Mouse (Mus musculus): ENCODE results near the gene Midn. TPM values are rescaled to one million over a fixed set of nuclear protein-coding genes. Genes with fewer than 3 reads are reported as not detected.

Midn gene
- polyA plus RNA-seq, 1 experiment from 2014 or later, result 18.6 TPM

GRCm38 (mm10) chr10:80141243-80141642 is 6.8 kb upstream of the Midn start:
- peak overlapping the region; percentile 85 for H3K27ac ChIP-seq
- ATAC-seq (replicated peaks; ENCODE audit: low FRiP score, low read depth) (peak; percentile 53), DNase-seq (ENCODE audit: low spot score) (peak; percentile 95)
- H3K4me2 ChIP-seq (ENCODE audit: low read length), result peak overlapping the region; percentile 80
- no peaks in the 10 kb centered on the region for H3K9me3 ChIP-seq (replicated peaks; ENCODE audit: low read length)
- H3K27me3 ChIP-seq (ENCODE audit: insufficient read depth, low read length), result no peaks in the 10 kb centered on the region
- peak; percentile 75 for TF ChIP-seq CTCF (IDR thresholded peaks at IDR 0.05; ENCODE audit: low read depth)
- H3K9ac ChIP-seq (ENCODE audit: low read depth, low read length), result 0 out of 2 replicates have a peak overlapping the region, but pooled peaks have one; percentile 40
- under 1% methylated on average over 29 of the region's 29 CpGs for WGBS
- H3K4me1 ChIP-seq (replicated peaks; ENCODE audit: insufficient read depth, low read length), result peaks cover 26% of the 10 kb centered on the region
- peak overlapping the region; percentile 63 for H3K4me3 ChIP-seq (replicated peaks; ENCODE audit: low read depth, low read length)
- peaks cover 24% of the 10 kb centered on the region for H3K36me3 ChIP-seq (ENCODE audit: insufficient read depth, low read length)

- TF ChIP-seq CTCF (IDR thresholded peaks at IDR 0.05; ENCODE audit: low read depth), result 0 out of 2 replicates have a peak, but pooled peaks have one; percentile 1
- H3K4me2 ChIP-seq (ENCODE audit: low read length), result peak overlapping the region; percentile 80
- no peaks in the 10 kb centered on the region for H3K9me3 ChIP-seq (replicated peaks; ENCODE audit: low read length)
- peaks cover 25% of the 10 kb centered on the region for H3K4me1 ChIP-seq (replicated peaks; ENCODE audit: insufficient read depth, low read length)
- ATAC-seq (replicated peaks; ENCODE audit: low FRiP score, low read depth) (peak; percentile 82), DNase-seq (ENCODE audit: low spot score) (peak; percentile 100)
- peaks cover 24% of the 10 kb centered on the region for H3K36me3 ChIP-seq (ENCODE audit: insufficient read depth, low read length)
- peak overlapping the region; percentile 87 for H3K9ac ChIP-seq (ENCODE audit: low read depth, low read length)
- peak overlapping the region; percentile 85 for H3K27ac ChIP-seq
- under 1% methylated on average over 43 of the region's 43 CpGs for WGBS
- no peaks in the 10 kb centered on the region for H3K27me3 ChIP-seq (ENCODE audit: insufficient read depth, low read length)
- peak overlapping the region; percentile 63 for H3K4me3 ChIP-seq (replicated peaks; ENCODE audit: low read depth, low read length)
Observed at GRCm38 (mm10) chr10:80141786-80142529, 6.1 kb upstream of the Midn start.

DNA sequence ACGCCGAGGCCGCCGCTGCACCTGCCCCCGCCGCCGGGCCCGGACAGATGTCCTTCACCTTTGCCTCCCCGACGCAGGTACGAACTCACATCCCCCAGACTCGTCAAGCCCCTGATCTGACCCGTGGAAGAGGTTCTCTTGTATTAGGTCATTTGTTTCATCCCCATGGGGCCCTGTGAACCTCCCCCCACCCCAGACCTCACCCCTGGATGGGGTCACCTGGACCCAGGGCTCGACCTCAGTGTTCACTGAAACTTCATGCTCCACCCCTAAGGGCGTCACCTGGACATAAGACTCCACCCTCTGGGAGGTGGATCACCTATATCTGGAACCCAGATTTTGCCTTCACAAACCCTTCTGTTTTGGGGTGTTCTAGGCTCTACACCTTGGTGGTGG is 5.5 kb upstream of the Midn start:
- Histone ChIP-seq H3K36me3 (ENCODE audit: insufficient read depth, low read length) (peaks cover 24% of the 10 kb centered on the region), H3K4me1 (replicated peaks; ENCODE audit: insufficient read depth, low read length) (peaks cover 26% of the 10 kb centered on the region)

GRCm38 (mm10) chr10:80143664-80144063 is 4.4 kb upstream of the Midn start:
- Histone ChIP-seq H3K9me3 (replicated peaks; ENCODE audit: low read length) (no peaks in the 10 kb centered on the region), H3K27me3 (ENCODE audit: insufficient read depth, low read length) (no peaks in the 10 kb centered on the region), H3K4me3 (replicated peaks; ENCODE audit: low read depth, low read length) (no peak overlapping the region), H3K36me3 (ENCODE audit: insufficient read depth, low read length) (peaks cover 24% of the 10 kb centered on the region), H3K4me1 (replicated peaks; ENCODE audit: insufficient read depth, low read length) (peaks cover 21% of the 10 kb centered on the region), H3K4me2 (ENCODE audit: low read length) (no peak overlapping the region), H3K9ac (ENCODE audit: low read depth, low read length) (no peak overlapping the region), H3K27ac (no peak overlapping the region)
- DNase-seq (ENCODE audit: low spot score), result no peak
- no peak for TF ChIP-seq CTCF (IDR thresholded peaks at IDR 0.05; ENCODE audit: low read depth)
- no peak for ATAC-seq (replicated peaks; ENCODE audit: low FRiP score, low read depth)
- WGBS, result 96% methylated on average over 7 of the region's 7 CpGs

More for the DNA sequence above, 5.5 kb upstream of the Midn start:
- no peak for DNase-seq (ENCODE audit: low spot score)
- peak overlapping the region; percentile 85 for H3K27ac ChIP-seq
- H3K9ac ChIP-seq (ENCODE audit: low read depth, low read length), result peak overlapping the region; percentile 87
- peak overlapping the region; percentile 80 for H3K4me2 ChIP-seq (ENCODE audit: low read length)
- peak; percentile 1 for ATAC-seq (replicated peaks; ENCODE audit: low FRiP score, low read depth)
- TF ChIP-seq CTCF (IDR thresholded peaks at IDR 0.05; ENCODE audit: low read depth), result no peak
- no peaks in the 10 kb centered on the region for H3K27me3 ChIP-seq (ENCODE audit: insufficient read depth, low read length)
- no peaks in the 10 kb centered on the region for H3K9me3 ChIP-seq (replicated peaks; ENCODE audit: low read length)
- WGBS, result 0% methylated on average over 15 of the region's 15 CpGs
- peak overlapping the region; percentile 63 for H3K4me3 ChIP-seq (replicated peaks; ENCODE audit: low read depth, low read length)

DNA sequence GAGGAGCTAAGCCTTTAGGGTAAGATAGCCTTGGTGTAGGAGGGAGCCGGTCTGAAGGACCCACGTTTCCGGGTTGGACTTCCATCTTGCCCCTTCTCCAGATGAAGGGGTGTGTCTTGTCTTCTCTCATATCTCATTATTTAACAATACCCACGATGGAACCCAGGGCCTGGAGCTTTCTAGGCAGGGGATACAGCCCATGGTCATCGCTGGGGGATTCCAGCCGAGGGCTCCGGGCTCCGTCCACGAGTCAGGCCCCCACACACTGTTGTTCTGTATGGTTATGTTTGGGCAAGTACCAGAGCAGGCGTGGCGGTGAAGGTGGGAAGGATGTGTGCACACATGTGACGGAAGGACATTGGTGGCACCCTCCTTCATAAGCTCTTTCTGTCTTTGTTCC is 3.9 kb upstream of the Midn start:
- Histone ChIP-seq H3K4me3 (replicated peaks; ENCODE audit: low read depth, low read length) (no peak overlapping the region), H3K27ac (no peak overlapping the region), H3K4me1 (replicated peaks; ENCODE audit: insufficient read depth, low read length) (peaks cover 19% of the 10 kb centered on the region), H3K36me3 (ENCODE audit: insufficient read depth, low read length) (peaks cover 24% of the 10 kb centered on the region), H3K9me3 (replicated peaks; ENCODE audit: low read length) (no peaks in the 10 kb centered on the region), H3K27me3 (ENCODE audit: insufficient read depth, low read length) (no peaks in the 10 kb centered on the region), H3K9ac (ENCODE audit: low read depth, low read length) (no peak overlapping the region), H3K4me2 (ENCODE audit: low read length) (no peak overlapping the region)
- WGBS, result 91% methylated on average over 12 of the region's 12 CpGs
- TF ChIP-seq CTCF (IDR thresholded peaks at IDR 0.05; ENCODE audit: low read depth), result no peak
- no peak for ATAC-seq (replicated peaks; ENCODE audit: low FRiP score, low read depth)
- DNase-seq (ENCODE audit: low spot score), result no peak

GRCm38 (mm10) chr10:80144864-80145838 is 2.9 kb upstream of the Midn start:
- Histone ChIP-seq H3K27ac (peak overlapping the region; percentile 100; the same call in 1 of the 2 replicates), H3K36me3 (ENCODE audit: insufficient read depth, low read length) (peaks cover 28% of the 10 kb centered on the region), H3K4me1 (replicated peaks; ENCODE audit: insufficient read depth, low read length) (peaks cover 16% of the 10 kb centered on the region), H3K4me3 (replicated peaks; ENCODE audit: low read depth, low read length) (no peak overlapping the region), H3K27me3 (ENCODE audit: insufficient read depth, low read length) (no peaks in the 10 kb centered on the region), H3K9ac (ENCODE audit: low read depth, low read length) (no peak overlapping the region), H3K9me3 (replicated peaks; ENCODE audit: low read length) (no peaks in the 10 kb centered on the region), H3K4me2 (ENCODE audit: low read length) (no peak overlapping the region)
- 72% methylated on average over 20 of the region's 20 CpGs for WGBS
- TF ChIP-seq CTCF (IDR thresholded peaks at IDR 0.05; ENCODE audit: low read depth), result peak; percentile 91
- DNase-seq (ENCODE audit: low spot score), result peak; percentile 77
- ATAC-seq (replicated peaks; ENCODE audit: low FRiP score, low read depth), result no peak

All from kidney, postnatal 0 days (tissue).